In genomic region chr7:116161544-116161943, GRCm38 (mm10) we compare ENCODE assay signal across 8 mouse cellular contexts.
DNase-seq lines count a peak whose midpoint lies in the region; ATAC-seq and TF ChIP-seq lines count a peak whose summit lies in the region.

No protein-coding gene starts in this region.

- no peaks in the 10 kb centered on the region for H3K9me3 ChIP-seq in liver, postnatal 0 days (ENCODE audit: low read length)
- H3K9me3 ChIP-seq in neural tube, embryonic 15.5 days (replicated peaks), result no peaks in the 10 kb centered on the region

- DNase-seq in testis, postnatal 14 days (ENCODE audit: low spot score), result no peak
- DNase-seq in induced T-regulatory cell, adult 2 months (ENCODE audit: low read depth), result peak; percentile 37
- peak; percentile 30 for DNase-seq in liver, postnatal 0 days

- TF ChIP-seq POLR2A in testis, adult 2 months (IDR thresholded peaks at IDR 0.05; ENCODE audit: control insufficient read depth, low read depth, low read length), result no peak
- no peak for TF ChIP-seq POLR2A in bone marrow macrophage, adult 2 months (IDR thresholded peaks at IDR 0.05; ENCODE audit: borderline replicate concordance, low read depth, low read length)
- TF ChIP-seq POLR2A in embryonic fibroblast, embryonic 13.5 days (IDR thresholded peaks at IDR 0.05; ENCODE audit: low read depth, low read length), result no peak

- H3K4me1 ChIP-seq in testis, adult 2 months (ENCODE audit: control insufficient read depth, insufficient read depth, low read length), result no peaks in the 10 kb centered on the region
- no peaks in the 10 kb centered on the region for H3K4me1 ChIP-seq in bone marrow macrophage, adult 2 months (ENCODE audit: control insufficient read depth, insufficient read depth, low read length)
- H3K4me1 ChIP-seq in embryonic fibroblast, embryonic 13.5 days (ENCODE audit: control insufficient read depth, insufficient read depth, low read length), result no peaks in the 10 kb centered on the region
- H3K4me1 ChIP-seq in liver, postnatal 0 days (ENCODE audit: insufficient read depth), result no peaks in the 10 kb centered on the region
- 0 out of 2 replicates have a peak, but pooled peaks cover 3% of the 10 kb centered on the region for H3K4me1 ChIP-seq in neural tube, embryonic 15.5 days

- peak; percentile 69; the same call in 1 of the 2 replicates for TF ChIP-seq CTCF in testis, adult 2 months (IDR thresholded peaks at IDR 0.05; ENCODE audit: control insufficient read depth, insufficient read depth, insufficient replicate concordance, low read depth, low read length)
- peak; percentile 23; the same call in 1 of the 2 replicates for TF ChIP-seq CTCF in bone marrow macrophage, adult 2 months (IDR thresholded peaks at IDR 0.05; ENCODE audit: low read depth, low read length)
- peak; percentile 63; the same call in 1 of the 2 replicates for TF ChIP-seq CTCF in embryonic fibroblast, embryonic 13.5 days (IDR thresholded peaks at IDR 0.05; ENCODE audit: borderline replicate concordance, insufficient read depth, low read length)
- TF ChIP-seq CTCF in liver, postnatal 0 days (IDR thresholded peaks at IDR 0.05; ENCODE audit: low read depth), result peak; percentile 87

- no peaks in the 10 kb centered on the region for H3K36me3 ChIP-seq in testis, adult 2 months (ENCODE audit: control insufficient read depth, insufficient read depth, low read length)
- 0 out of 2 replicates have a peak, but pooled peaks cover 3% of the 10 kb centered on the region for H3K36me3 ChIP-seq in liver, postnatal 0 days (replicated peaks; ENCODE audit: insufficient read depth, low read length)
- H3K36me3 ChIP-seq in neural tube, embryonic 15.5 days, result peaks cover 4% of the 10 kb centered on the region; the same call in 1 of the 2 replicates

- H3K4me2 ChIP-seq in liver, postnatal 0 days (ENCODE audit: low read depth, low read length), result no peak overlapping the region
- H3K4me2 ChIP-seq in neural tube, embryonic 15.5 days, result no peak overlapping the region

- no peak for TF ChIP-seq EP300 in liver, postnatal 0 days (IDR thresholded peaks at IDR 0.05; ENCODE audit: low read depth)

- no peak overlapping the region for H3K9ac ChIP-seq in liver, postnatal 0 days (replicated peaks)
- no peak overlapping the region for H3K9ac ChIP-seq in neural tube, embryonic 15.5 days (replicated peaks)

- no peaks in the 10 kb centered on the region for H3K27me3 ChIP-seq in testis, adult 2 months (ENCODE audit: control insufficient read depth, insufficient read depth, low read length)
- H3K27me3 ChIP-seq in liver, postnatal 0 days (ENCODE audit: insufficient read depth, low read length), result no peaks in the 10 kb centered on the region
- H3K27me3 ChIP-seq in neural tube, embryonic 15.5 days (replicated peaks), result no peaks in the 10 kb centered on the region

- WGBS in liver, postnatal 0 days (ENCODE audit: insufficient replicate concordance), result 21% methylated on average over 5 of the region's 5 CpGs
- WGBS in neural tube, embryonic 15.5 days, result 21% methylated on average over 5 of the region's 5 CpGs

- H3K4me3 ChIP-seq in testis, adult 2 months (ENCODE audit: control insufficient read depth, low read depth, low read length), result peak overlapping the region; percentile 49
- H3K4me3 ChIP-seq in bone marrow macrophage, adult 2 months (ENCODE audit: insufficient read depth, low read length), result no peak overlapping the region
- H3K4me3 ChIP-seq in embryonic fibroblast, embryonic 13.5 days (ENCODE audit: insufficient read depth, low read length), result no peak overlapping the region
- H3K4me3 ChIP-seq in liver, postnatal 0 days (ENCODE audit: low read depth, low read length), result no peak overlapping the region
- H3K4me3 ChIP-seq in neural tube, embryonic 15.5 days (replicated peaks), result no peak overlapping the region

- no peak overlapping the region for H3K27ac ChIP-seq in testis, adult 2 months (ENCODE audit: control insufficient read depth, insufficient read depth, low read depth, low read length)
- no peak overlapping the region for H3K27ac ChIP-seq in bone marrow macrophage, adult 2 months (ENCODE audit: insufficient read depth, low read depth, low read length)
- no peak overlapping the region for H3K27ac ChIP-seq in embryonic fibroblast, embryonic 13.5 days (ENCODE audit: insufficient read depth, low read length)
- no peak overlapping the region for H3K27ac ChIP-seq in liver, postnatal 0 days (ENCODE audit: low read depth)
- H3K27ac ChIP-seq in neural tube, embryonic 15.5 days (replicated peaks), result no peak overlapping the region

- no peak for ATAC-seq in liver, postnatal 0 days
- ATAC-seq in neural tube, embryonic 15.5 days (ENCODE audit: low FRiP score), result peak; percentile 61; the same call in 1 of the 2 replicates
- no peak for ATAC-seq in activated CD4-positive, CD25-positive, alpha-beta regulatory T cell, adult 4 months

Comparison
In these comparisons a context has a peak if more than half of its experiments do, and no peak if none do; other contexts are left out.
1. CTCF ChIP-seq: peak in every context shown above with its lines; median percentile 87 in liver, postnatal 0 days; 69 in testis, adult 2 months; 63 in embryonic fibroblast, embryonic 13.5 days; 23 in bone marrow macrophage, adult 2 months.